Mouse (Mus musculus) kidney, adult 8-10 months (tissue): Measurements from ENCODE around the gene Rab3gap2.
A peak's percentile ranks its signal among the peaks of the same experiment; 100 is the strongest.

Source experiments
- DNase-seq, 2 experiments: peaks; one replicate each; pipeline ENCODE4 v3.0.0; 2022

The Rab3gap2 gene

DNA sequence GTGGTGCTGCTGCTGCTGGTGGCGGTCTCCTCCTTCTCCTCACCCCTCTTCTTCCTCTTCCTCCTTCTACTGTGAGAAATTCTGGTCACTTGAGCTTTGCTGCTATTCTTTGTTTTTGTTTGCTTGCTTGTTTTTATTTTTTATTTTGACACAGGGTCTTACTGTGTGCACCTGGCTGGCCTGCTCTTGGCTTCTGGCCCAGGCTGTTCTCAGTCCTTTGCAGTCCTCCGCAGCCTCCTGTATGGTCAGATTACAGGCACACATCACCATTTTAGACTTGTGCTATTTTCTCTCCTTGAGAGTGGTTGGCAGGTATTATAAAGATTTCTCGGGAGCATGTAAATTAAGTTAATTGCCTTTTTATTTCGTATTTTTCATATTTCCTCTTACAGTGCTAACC, 130.2 kb downstream of the Rab3gap2 start:
- DNase-seq, result no peak

DNA sequence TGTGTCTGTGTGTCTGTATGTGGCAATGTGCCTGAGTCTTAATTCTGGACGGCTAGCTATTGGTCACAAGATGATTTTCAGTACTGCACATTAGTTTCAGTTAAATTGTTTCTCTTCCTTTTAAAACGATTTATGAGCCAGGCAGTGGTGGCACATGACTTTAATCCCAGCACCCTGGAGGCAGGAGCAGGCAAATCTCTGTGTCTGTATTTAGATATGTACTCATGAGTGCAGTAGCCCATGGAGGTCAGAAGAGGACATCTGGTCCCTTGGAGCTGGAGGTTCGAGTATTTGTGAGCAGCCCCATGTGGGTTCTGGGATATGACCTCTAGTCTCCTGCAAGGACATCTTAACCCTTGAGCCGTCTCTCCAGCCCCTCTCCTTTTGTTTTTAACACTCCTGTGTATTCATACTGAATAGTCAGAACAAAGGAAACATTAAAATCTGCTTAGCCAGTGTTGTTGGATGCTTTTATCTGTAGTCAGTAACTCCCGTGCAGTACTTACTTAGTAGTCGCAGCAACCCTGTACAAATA, 131.4 kb downstream of the Rab3gap2 start:
- DNase-seq, result peak; percentile 37 to 63
